Mouse (Mus musculus): ENCODE measurements at regions not wholly inside any gene's neighbourhood (a gene's known extent, or its start where the extent isn't known, plus 50 kb on each side); places are given as distances from the start of the nearest gene placed in this dataset.
A peak's percentile ranks its signal among the peaks of the same experiment; 100 is the strongest.

GRCm38 (mm10) chr13:107888571-107889451, 155.4 kb upstream of the Smim15 start:
- no peak for ATAC-seq (replicated peaks in 1 of 2; ENCODE audit: insufficient read depth in 1 of 2, low FRiP score in 2 of 2, low TSS enrichment in 1 of 2, low read depth in 1 of 2, poor library complexity in 2 of 2, severe bottlenecking in 2 of 2)

DNA sequence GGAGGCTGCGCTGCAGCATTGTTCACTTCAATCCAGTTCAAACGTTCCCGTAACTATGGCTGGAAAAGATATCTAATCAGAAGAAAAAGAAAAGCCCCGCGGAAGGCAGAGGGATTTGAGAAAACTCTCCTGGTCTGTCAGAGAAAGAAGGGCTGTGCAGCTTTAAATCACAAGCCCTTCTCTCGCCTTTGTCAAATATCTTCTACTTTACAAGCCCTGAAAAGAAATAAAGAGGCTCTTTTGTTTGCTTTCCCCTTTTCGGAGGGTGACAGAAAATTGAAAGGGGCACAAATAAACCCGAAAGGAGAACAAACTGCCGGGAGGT, 156.1 kb upstream of the Smim15 start:
- no peak for ATAC-seq (replicated peaks in 1 of 2; ENCODE audit: insufficient read depth in 1 of 2, low FRiP score in 2 of 2, low TSS enrichment in 1 of 2, low read depth in 1 of 2, poor library complexity in 2 of 2, severe bottlenecking in 2 of 2)

DNA sequence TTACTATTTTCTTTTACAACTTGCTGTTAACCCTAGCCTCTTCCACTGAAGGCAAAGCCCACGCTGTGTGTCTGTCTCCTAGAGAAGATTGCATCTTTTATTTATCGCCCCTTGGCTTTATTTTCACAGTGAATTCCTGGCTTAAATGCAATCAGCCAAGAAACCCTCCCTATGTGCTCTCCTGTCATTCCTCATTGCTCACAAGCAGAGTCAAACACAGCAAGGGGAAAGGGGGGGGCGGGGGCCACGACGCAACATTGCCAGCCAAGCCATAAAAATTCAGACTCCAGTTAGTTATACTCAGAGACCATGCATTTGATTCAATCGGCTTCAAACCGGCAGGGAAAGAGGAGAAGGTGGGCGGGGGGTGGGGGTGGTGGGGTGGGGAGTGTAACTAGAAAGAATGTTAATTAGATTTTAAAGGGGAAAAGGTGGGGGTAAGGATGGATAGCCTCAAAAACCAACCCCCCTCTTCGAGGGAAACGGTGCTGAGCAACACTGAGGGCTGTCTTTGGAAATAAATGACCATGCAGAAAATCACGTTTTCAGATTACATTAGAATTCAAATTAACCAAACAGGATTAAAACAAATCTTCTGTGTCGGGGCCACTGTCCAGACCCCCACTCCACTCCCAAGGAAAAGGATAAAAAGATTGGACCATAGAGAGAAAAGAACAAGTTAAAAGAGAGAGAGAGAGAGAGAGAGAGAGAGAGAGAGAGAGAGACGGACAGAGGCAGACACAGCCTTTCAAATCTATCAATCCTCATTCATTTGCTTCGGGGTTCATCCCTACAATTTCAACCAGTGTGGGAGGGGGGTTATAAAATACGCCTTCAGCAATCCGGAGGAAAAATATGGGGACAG, 156.6 kb upstream of the Smim15 start:
- no peak for ATAC-seq (replicated peaks in 1 of 2; ENCODE audit: insufficient read depth in 1 of 2, low FRiP score in 2 of 2, low TSS enrichment in 1 of 2, low read depth in 1 of 2, poor library complexity in 2 of 2, severe bottlenecking in 2 of 2)

DNA sequence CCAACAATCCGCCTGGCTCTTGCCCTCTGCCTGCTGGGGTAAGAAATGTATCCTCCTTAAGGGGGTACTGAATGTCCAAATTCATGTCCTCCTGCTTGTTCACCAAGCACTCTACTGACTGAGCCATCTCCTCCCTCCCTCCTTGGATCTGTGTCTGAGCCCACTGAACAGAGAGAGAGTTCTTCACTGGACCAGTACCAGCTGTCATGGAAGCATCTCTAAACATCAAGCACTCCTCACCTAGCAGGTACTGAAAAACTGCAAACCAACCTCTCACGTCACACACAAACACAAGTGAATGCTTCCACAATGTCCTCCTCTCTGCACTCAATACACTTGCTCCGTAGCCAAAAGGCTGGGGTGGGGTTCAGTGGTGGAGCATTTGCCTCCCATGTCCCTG, 159.4 kb upstream of the Smim15 start:
- no peak for ATAC-seq (replicated peaks in 1 of 2; ENCODE audit: insufficient read depth in 1 of 2, low FRiP score in 2 of 2, low TSS enrichment in 1 of 2, low read depth in 1 of 2, poor library complexity in 2 of 2, severe bottlenecking in 2 of 2)

- no peak for ATAC-seq (replicated peaks in 1 of 2; ENCODE audit: insufficient read depth in 1 of 2, low FRiP score in 2 of 2, low TSS enrichment in 1 of 2, low read depth in 1 of 2, poor library complexity in 2 of 2, severe bottlenecking in 2 of 2)
Measured at GRCm38 (mm10) chr13:107882337-107882736, 161.9 kb upstream of the Smim15 start.

- no peak for ATAC-seq (replicated peaks in 1 of 2; ENCODE audit: insufficient read depth in 1 of 2, low FRiP score in 2 of 2, low TSS enrichment in 1 of 2, low read depth in 1 of 2, poor library complexity in 2 of 2, severe bottlenecking in 2 of 2)
Measured at GRCm38 (mm10) chr13:107880551-107880950, 163.7 kb upstream of the Smim15 start.

- peak; percentile 40 to 61; a peak in 3 of 4 replicates for ATAC-seq (replicated peaks in 1 of 2; ENCODE audit: insufficient read depth in 1 of 2, low FRiP score in 2 of 2, low TSS enrichment in 1 of 2, low read depth in 1 of 2, poor library complexity in 2 of 2, severe bottlenecking in 2 of 2)
Measured at GRCm38 (mm10) chr13:107879535-107879934, 164.7 kb upstream of the Smim15 start.

GRCm38 (mm10) chr13:107878980-107879379, 165.3 kb upstream of the Smim15 start:
- peak; percentile 10 to 34; a peak in 1 of 4 replicates for ATAC-seq (replicated peaks in 1 of 2; ENCODE audit: insufficient read depth in 1 of 2, low FRiP score in 2 of 2, low TSS enrichment in 1 of 2, low read depth in 1 of 2, poor library complexity in 2 of 2, severe bottlenecking in 2 of 2)

DNA sequence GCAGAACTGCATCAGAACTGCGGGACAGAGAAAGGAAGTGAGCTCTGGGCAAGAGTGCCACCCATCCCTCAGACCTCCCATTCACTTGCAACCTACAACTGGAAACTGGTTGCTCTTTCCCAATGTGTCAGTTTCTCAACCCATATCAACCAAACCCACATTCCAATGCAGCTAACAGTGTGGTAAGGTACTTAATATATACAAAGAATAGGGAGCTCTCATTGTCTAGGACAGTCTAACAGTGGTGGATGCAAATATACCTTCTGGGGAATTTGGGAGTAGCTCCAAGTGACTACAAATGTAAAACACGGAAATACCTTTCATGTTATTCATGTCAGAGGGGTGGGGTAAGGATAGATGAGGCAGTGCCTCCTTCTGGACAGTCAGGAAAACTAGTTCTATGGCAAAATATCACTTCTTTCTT, 171.0 kb upstream of the Smim15 start:
- ATAC-seq (replicated peaks in 1 of 2; ENCODE audit: insufficient read depth in 1 of 2, low FRiP score in 2 of 2, low TSS enrichment in 1 of 2, low read depth in 1 of 2, poor library complexity in 2 of 2, severe bottlenecking in 2 of 2): peak in 1 of 2 experiments; percentile 63; a peak in 1 of 4 replicates

- ATAC-seq (replicated peaks in 1 of 2; ENCODE audit: insufficient read depth in 1 of 2, low FRiP score in 2 of 2, low TSS enrichment in 1 of 2, low read depth in 1 of 2, poor library complexity in 2 of 2, severe bottlenecking in 2 of 2): no peak
Measured at GRCm38 (mm10) chr13:107872574-107872973, 171.7 kb upstream of the Smim15 start.

- no peak for ATAC-seq (replicated peaks in 1 of 2; ENCODE audit: insufficient read depth in 1 of 2, low FRiP score in 2 of 2, low TSS enrichment in 1 of 2, low read depth in 1 of 2, poor library complexity in 2 of 2, severe bottlenecking in 2 of 2)
Measured at GRCm38 (mm10) chr13:107872137-107872536, 172.1 kb upstream of the Smim15 start.

DNA sequence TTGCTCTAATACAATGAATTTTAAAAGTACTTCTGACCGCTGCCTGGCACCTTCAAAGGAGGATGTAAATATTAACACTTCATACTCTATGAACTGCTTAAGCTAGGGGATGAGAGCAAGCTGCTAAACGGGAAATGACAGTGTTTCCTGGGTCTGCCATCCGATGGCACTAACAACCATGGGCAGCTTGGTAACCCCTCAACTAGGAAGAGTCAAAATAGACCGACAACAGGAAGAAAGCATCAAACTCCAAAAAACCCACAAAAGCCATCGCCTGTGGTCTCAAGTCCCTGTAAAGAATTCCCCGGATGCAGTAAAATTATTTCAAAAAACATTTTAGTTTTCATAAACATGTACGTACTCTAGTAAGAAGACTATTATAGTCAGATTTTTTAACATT, 175.3 kb upstream of the Smim15 start:
- ATAC-seq (replicated peaks in 1 of 2; ENCODE audit: insufficient read depth in 1 of 2, low FRiP score in 2 of 2, low TSS enrichment in 1 of 2, low read depth in 1 of 2, poor library complexity in 2 of 2, severe bottlenecking in 2 of 2): no peak

DNA sequence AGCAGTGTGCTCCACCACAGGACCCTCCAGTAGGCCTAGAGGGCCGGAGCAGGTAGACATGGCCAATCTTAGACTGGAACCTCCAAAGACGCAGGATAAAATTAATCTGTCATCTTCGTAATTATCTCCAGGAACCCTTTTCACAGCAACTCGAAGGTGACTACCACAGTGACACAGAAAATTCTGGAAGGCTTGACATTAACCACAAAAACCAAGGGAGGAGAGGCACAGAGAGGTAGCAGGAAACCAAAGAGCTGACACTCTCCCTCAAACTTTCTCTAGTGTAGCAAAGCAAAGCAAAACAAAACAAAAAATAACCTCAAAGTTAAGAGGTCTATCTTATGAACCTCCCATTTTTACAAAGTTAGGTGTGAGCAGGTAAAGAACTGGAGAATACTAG, 177.4 kb upstream of the Smim15 start:
- ATAC-seq (replicated peaks in 1 of 2; ENCODE audit: insufficient read depth in 1 of 2, low FRiP score in 2 of 2, low TSS enrichment in 1 of 2, low read depth in 1 of 2, poor library complexity in 2 of 2, severe bottlenecking in 2 of 2): peak; percentile 57 to 69; a peak in 3 of 4 replicates

- no peak for ATAC-seq (replicated peaks in 1 of 2; ENCODE audit: insufficient read depth in 1 of 2, low FRiP score in 2 of 2, low TSS enrichment in 1 of 2, low read depth in 1 of 2, poor library complexity in 2 of 2, severe bottlenecking in 2 of 2)
Measured at GRCm38 (mm10) chr13:107862793-107863654, 181.2 kb upstream of the Smim15 start.

DNA sequence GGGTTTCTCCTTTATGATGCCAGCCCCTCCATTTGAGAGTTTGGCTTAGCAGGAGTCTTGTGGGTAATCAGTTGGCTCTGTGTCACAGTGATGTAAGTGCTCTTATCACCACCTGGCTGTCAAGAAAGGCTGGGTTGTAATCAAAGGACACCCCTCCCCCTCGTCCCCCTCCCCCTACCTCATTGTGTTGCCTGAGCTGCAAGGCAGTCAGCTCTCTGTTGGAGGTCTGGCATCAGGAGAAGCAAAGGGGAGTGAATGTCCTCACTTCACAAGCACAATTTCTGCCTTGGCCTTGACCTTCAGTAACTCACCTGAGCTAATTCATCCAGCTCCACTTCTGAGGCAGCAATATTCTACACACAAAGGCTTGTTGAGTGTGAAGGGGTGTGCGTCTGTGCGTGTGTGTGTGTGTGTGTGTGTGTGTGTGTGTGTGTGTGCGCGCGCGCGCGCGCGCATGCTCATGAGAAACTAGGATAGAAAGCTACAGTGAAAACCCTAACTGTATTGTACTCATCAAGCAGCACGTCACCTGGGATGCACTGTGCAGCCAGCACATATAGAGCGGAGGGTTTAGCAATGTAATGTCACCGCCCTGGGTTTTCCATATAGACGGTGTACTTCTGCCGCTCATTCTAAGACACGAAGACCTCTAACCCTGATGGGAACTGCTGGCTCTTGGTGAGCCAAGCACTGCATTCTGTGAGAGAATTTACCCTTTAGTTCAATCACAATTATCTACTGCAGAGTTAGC, 182.7 kb upstream of the Smim15 start:
- no peak for ATAC-seq (replicated peaks in 1 of 2; ENCODE audit: insufficient read depth in 1 of 2, low FRiP score in 2 of 2, low TSS enrichment in 1 of 2, low read depth in 1 of 2, poor library complexity in 2 of 2, severe bottlenecking in 2 of 2)

DNA sequence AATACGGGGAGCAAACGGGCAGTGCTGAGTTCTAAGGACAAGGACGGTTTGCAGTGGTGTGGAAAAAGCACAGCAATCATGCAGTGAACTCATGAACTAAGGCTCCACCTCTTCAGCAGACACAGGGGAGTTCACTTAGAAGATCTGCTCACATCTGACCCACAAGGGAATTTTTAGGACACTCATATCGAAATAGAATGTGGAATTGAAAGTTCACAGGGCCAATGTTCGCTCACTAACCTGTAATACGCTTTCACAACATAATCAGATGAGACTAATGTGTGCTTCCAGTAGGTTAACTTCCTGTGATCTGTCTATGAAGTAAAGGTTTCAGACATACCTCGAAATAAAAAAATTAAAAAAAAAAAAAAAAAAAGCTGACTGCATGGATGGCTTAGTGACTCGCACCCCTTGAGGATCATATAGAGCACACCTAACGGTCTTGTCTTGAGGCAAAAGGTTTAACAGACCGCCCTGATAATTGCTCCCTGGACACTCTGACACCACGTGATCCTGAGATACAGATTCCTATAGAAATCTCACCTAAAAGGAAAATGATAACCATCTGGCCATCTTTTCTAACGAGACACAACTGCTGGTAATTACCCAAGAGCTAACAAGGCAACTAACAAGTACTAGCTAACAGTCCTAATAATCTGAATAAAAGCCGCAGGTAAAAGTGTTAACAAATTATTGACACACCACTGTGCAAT, 187.0 kb upstream of the Smim15 start:
- ATAC-seq (replicated peaks in 1 of 2; ENCODE audit: insufficient read depth in 1 of 2, low FRiP score in 2 of 2, low TSS enrichment in 1 of 2, low read depth in 1 of 2, poor library complexity in 2 of 2, severe bottlenecking in 2 of 2): no peak
